8 mouse cellular contexts compared by ENCODE assay signal in the genomic region with DNA sequence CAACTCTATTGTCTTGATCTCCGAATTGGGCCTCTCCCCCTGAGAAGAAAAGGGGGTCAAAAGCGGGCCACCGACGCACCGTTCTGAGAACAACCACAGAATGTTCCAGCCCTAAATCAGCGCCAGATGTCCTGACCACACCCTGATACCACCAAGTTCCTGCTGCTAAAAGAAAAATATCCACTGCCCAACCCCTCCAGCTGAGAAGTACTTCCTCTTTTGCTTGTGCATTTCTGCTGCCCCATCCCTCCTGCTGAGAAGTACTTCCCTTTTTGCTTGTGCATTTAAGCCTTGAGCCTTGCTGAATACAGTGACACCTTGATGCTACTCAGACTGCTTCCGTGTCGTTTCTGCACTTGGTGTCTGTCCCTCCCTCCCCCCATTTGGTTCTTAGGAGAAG.
A peak's percentile ranks its signal among the peaks of the same experiment; 100 is the strongest.
DNase-seq lines count a peak whose midpoint lies in the region; TF ChIP-seq lines count a peak whose summit lies in the region.
"Not testable (repeated sequence)": the region's sequence is repeated elsewhere in the genome, so short reads cannot be mapped to it uniquely, and the experiment has no call there.

No protein-coding gene starts in this region.

- not testable (repeated sequence) for H3K4me1 ChIP-seq in CH12.LX (ENCODE audit: control insufficient read depth in 1 of 2, insufficient read depth in 2 of 2); MEL (ENCODE audit: control insufficient read depth in 1 of 2, insufficient read depth in 2 of 2, low read length in 2 of 2)

- H3K27me3 ChIP-seq in CH12.LX (replicated peaks); MEL (ENCODE audit: control insufficient read depth in 1 of 2, insufficient read depth in 2 of 2, low read length in 2 of 2): not testable (repeated sequence)

- not testable (repeated sequence) for H3K4me3 ChIP-seq in CH12.LX (replicated peaks in 1 of 3; ENCODE audit: low read depth in 2 of 3, low read length in 2 of 3, poor library complexity in 1 of 3); MEL (ENCODE audit: control insufficient read depth in 1 of 2, insufficient read depth in 1 of 2, low read depth in 2 of 2, low read length in 2 of 2)

- TF ChIP-seq RAD21 in CH12.LX (IDR thresholded peaks at IDR 0.05; ENCODE audit: low read depth, low read length); MEL (IDR thresholded peaks at IDR 0.05; ENCODE audit: low read depth, low read length): not testable (repeated sequence)

- not testable (repeated sequence) for TF ChIP-seq CTCF in CH12.LX (conservative IDR thresholded peaks at IDR 0.05 in 1 of 2, IDR thresholded peaks at IDR 0.05 in 1 of 2; ENCODE audit: low read depth in 2 of 2, low read length in 2 of 2); MEL (IDR thresholded peaks at IDR 0.05 in 2 of 3, conservative IDR thresholded peaks at IDR 0.05 in 1 of 3; ENCODE audit: control insufficient read depth in 1 of 3, insufficient read depth in 1 of 3, low read depth in 2 of 3, low read length in 3 of 3, poor library complexity in 1 of 3, severe bottlenecking in 1 of 3)

- not testable (repeated sequence) for H3K27ac ChIP-seq in CH12.LX (ENCODE audit: insufficient read depth, low read depth); MEL (ENCODE audit: control insufficient read depth, low read depth, low read length)

- dilution Hi-C loops in CH12.LX (cut with MboI; ENCODE audit: extremely low pct_ligation_motif_present, extremely low pct_unique_long_range_greater_than_20kb, low sequenced_read_pairs), result not testable (repeated sequence)

- in situ Hi-C loops in CH12.LX (cut with MboI; ENCODE audit: low pct_ligation_motif_present, low pct_unique_long_range_greater_than_20kb, low sequenced_read_pairs), result not testable (repeated sequence)

- H3K79me2 ChIP-seq in CH12.LX (replicated peaks; ENCODE audit: control insufficient read depth, extremely low read depth, insufficient read depth, poor library complexity, severe bottlenecking); MEL (ENCODE audit: control insufficient read depth, insufficient read depth, low read length, poor library complexity): not testable (repeated sequence)

- not testable (repeated sequence) for H3K9ac ChIP-seq in CH12.LX (ENCODE audit: insufficient read depth, low read depth); MEL (ENCODE audit: control insufficient read depth, low read depth, low read length, poor library complexity, severe bottlenecking)

- TF ChIP-seq EP300 in CH12.LX (IDR thresholded peaks at IDR 0.05; ENCODE audit: low read length); MEL (IDR thresholded peaks at IDR 0.05; ENCODE audit: low read depth in 1 of 2, low read length in 2 of 2): not testable (repeated sequence)

- not testable (repeated sequence) for H3K4me2 ChIP-seq in CH12.LX (ENCODE audit: insufficient read depth, low read depth, poor library complexity, severe bottlenecking)

- peak; percentile 33 for DNase-seq in 416B (ENCODE audit: low read depth)
- peak; percentile 58 for DNase-seq in A20 (ENCODE audit: low read depth, low spot score)
- peak; percentile 1 for DNase-seq in CH12.LX (ENCODE audit: extremely low read depth)
- DNase-seq in ES-CJ7 (ENCODE audit: low read depth, low spot score), result peak; percentile 6
- peak; percentile 20 for DNase-seq in MEL (ENCODE audit: low read depth, low spot score)
- peak; percentile 4 for DNase-seq in MEL-GATA-1-ER (ENCODE audit: extremely low read depth, low read depth)
- DNase-seq in R1 (ENCODE audit: low read depth, low spot score), result peak; percentile 76
- peak; percentile 9 for DNase-seq in ZHBTc4 (ENCODE audit: low read depth, low spot score)

- not testable (repeated sequence) for H3K36me3 ChIP-seq in CH12.LX (replicated peaks in 1 of 2; ENCODE audit: control insufficient read depth in 1 of 2, insufficient read depth in 1 of 2, low read length in 1 of 2); MEL (ENCODE audit: control insufficient read depth in 1 of 2, insufficient read depth in 2 of 2, low read length in 2 of 2)

- H3K9me3 ChIP-seq in CH12.LX (replicated peaks; ENCODE audit: low read length); MEL (replicated peaks; ENCODE audit: insufficient read depth, low read length): not testable (repeated sequence)

- TF ChIP-seq POLR2A in CH12.LX (IDR thresholded peaks at IDR 0.05; ENCODE audit: low read depth, low read length); MEL (IDR thresholded peaks at IDR 0.05; ENCODE audit: control insufficient read depth in 1 of 2, insufficient read depth in 1 of 2, low read depth in 1 of 2, low read length in 2 of 2, poor library complexity in 1 of 2): not testable (repeated sequence)

Comparison
In these comparisons a context has a peak if more than half of its experiments do, and no peak if none do; other contexts are left out.
1. DNase-seq: peak in every context shown above with its lines; median percentile 76 in R1; 58 in A20; 33 in 416B; 20 in MEL; 9 in ZHBTc4; 6 in ES-CJ7; 4 in MEL-GATA-1-ER; 1 in CH12.LX.